Mouse (Mus musculus) CD4-positive helper T cell, adult 2 months (primary cell): ENCODE measurements around the gene Pitpnm3.
"Not testable (repeated sequence)": the region's sequence is repeated elsewhere in the genome, so short reads cannot be mapped to it uniquely, and the experiment has no call there.

Experiments
- DNase-seq: peaks from one replicate; pipeline ENCODE4 v3.0.0-alpha.2; 2012; ENCODE audit warnings: low read depth, missing footprints, low spot score

Pitpnm3 gene

GRCm38 (mm10) chr11:72135383-72136158 lies at the start of gene Pitpnm3:
TSS of gene Pitpnm3 (minus strand) at chr11:72135778.
- DNase-seq: no peak

- no peak for DNase-seq
Measured at GRCm38 (mm10) chr11:72184252-72184651, 48.7 kb upstream of the Pitpnm3 start.

GRCm38 (mm10) chr11:72181136-72181535 lies 45.6 kb upstream of the Pitpnm3 start:
- no peak for DNase-seq

- DNase-seq: peak; percentile 45
Measured at GRCm38 (mm10) chr11:72180556-72180955, 45.0 kb upstream of the Pitpnm3 start.

GRCm38 (mm10) chr11:72176553-72176952 lies 41.0 kb upstream of the Pitpnm3 start:
- peak; percentile 10 for DNase-seq

- no peak for DNase-seq
Measured at GRCm38 (mm10) chr11:72175966-72176365, 40.4 kb upstream of the Pitpnm3 start.

GRCm38 (mm10) chr11:72174721-72175120 lies 39.1 kb upstream of the Pitpnm3 start:
- no peak for DNase-seq

- DNase-seq: no peak
Measured at GRCm38 (mm10) chr11:72173506-72173905, 37.9 kb upstream of the Pitpnm3 start.

GRCm38 (mm10) chr11:72171906-72172305 lies 36.3 kb upstream of the Pitpnm3 start:
- DNase-seq: not testable (repeated sequence)

- no peak for DNase-seq
Measured at GRCm38 (mm10) chr11:72169871-72170270, 34.3 kb upstream of the Pitpnm3 start.

- no peak for DNase-seq
Measured at GRCm38 (mm10) chr11:72163198-72163597, 27.6 kb upstream of the Pitpnm3 start.

GRCm38 (mm10) chr11:72156624-72157023 lies 21.0 kb upstream of the Pitpnm3 start:
- no peak for DNase-seq

GRCm38 (mm10) chr11:72155981-72156428 lies 20.4 kb upstream of the Pitpnm3 start:
- DNase-seq: no peak

GRCm38 (mm10) chr11:72155186-72155980 lies 19.8 kb upstream of the Pitpnm3 start:
- no peak for DNase-seq

- DNase-seq: no peak
Measured at GRCm38 (mm10) chr11:72153122-72153862, 17.7 kb upstream of the Pitpnm3 start.

GRCm38 (mm10) chr11:72151120-72151519 lies 15.5 kb upstream of the Pitpnm3 start:
- DNase-seq: no peak

- DNase-seq: no peak
Measured at GRCm38 (mm10) chr11:72147910-72148309, 12.3 kb upstream of the Pitpnm3 start.

- no peak for DNase-seq
Measured at GRCm38 (mm10) chr11:72145877-72146248, 10.3 kb upstream of the Pitpnm3 start.

- peak; percentile 19 for DNase-seq
Measured at GRCm38 (mm10) chr11:72145182-72145876, 9.8 kb upstream of the Pitpnm3 start.

GRCm38 (mm10) chr11:72142889-72143288 lies 7.3 kb upstream of the Pitpnm3 start:
- no peak for DNase-seq

GRCm38 (mm10) chr11:72140198-72140597 lies 4.6 kb upstream of the Pitpnm3 start:
- no peak for DNase-seq
